Mouse (Mus musculus): ENCODE measurements around the gene Cables2. TPM values are rescaled to one million over a fixed set of nuclear protein-coding genes. Genes with fewer than 3 reads are reported as not detected.

Gene Cables2
- 29.0 and 34.9 TPM in 2 replicates for polyA plus RNA-seq (2012)

DNA sequence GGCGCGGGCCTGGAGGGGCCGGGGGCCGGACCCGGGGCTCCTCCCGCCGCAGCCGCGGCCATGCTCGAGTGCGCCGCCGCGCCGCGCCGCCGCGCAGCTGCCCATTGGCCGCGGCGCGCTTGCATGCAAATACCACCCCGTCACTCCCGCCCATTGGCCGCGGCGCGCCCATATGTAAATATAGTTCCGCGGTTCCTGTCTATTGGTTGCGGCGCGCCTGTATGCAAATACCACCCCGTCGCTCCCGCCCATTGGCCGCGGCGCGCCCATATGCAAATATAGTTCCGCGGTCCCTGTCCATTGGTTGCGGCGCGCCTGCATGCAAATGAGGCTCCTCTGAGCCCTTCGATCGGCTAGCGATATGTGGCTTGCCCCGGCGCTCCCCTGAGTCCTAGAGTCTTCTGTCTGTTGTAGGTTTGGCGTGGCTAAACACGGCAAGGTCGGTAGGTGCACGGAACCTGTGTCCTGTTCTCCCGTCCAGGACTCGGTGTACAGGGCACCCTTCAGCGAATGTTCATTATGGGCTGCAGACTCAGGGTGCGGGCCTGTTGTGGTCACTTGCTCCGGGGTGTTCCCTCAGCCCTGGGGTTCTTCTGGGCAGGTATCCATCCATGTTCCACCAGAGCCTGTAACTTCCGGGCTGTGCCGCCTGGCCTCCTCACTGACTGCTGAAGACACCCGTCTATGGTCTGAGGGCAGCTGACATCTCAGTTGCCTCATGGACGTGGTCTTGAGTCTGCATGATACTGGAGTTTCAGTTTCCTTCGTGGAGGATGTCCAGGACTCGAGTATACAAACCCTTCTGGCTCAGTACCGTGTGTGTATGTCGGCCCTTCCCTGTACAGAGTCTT lies at the start of gene Cables2:
Gene Cables2, minus strand, starts transcription at position 103 of the 851 bp plus-strand sequence.

DNA sequence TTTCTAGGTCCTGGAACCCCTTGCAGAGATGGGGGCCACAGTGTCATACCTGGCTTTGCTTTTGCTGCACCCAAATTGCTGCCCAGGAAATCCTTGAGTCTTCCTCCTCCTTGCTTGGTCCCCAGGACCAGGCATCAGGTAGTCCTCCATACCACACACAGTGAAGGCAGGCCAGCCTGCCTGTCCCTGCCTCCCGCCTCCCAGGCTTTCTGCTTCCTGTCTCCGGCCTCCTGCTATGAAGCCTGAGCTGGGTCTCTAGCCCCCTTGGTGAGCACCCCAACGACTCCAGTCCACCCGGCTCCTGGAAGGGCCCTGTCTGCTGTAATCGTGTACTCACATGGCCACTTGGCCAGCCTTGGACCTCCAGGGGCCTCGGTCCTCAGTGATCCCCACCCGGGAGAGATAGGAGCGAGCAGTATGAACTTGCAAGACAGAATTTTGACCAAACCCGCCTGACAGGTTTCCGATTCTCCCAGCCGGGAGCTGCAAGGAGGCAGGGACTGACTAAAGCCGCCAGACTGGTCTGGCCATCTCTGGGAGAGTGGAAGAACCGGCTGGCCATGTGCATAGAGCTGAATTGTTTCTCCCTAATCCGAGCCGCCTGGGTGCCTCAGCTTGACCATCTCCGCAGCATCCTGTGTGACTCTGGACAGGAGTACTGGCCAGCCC lies 16.3 kb upstream of the Cables2 start, which contains the start of gene Rbbp8nl:
Gene Rbbp8nl, minus strand, starts transcription at position 440 of the 669 bp plus-strand sequence.

DNA sequence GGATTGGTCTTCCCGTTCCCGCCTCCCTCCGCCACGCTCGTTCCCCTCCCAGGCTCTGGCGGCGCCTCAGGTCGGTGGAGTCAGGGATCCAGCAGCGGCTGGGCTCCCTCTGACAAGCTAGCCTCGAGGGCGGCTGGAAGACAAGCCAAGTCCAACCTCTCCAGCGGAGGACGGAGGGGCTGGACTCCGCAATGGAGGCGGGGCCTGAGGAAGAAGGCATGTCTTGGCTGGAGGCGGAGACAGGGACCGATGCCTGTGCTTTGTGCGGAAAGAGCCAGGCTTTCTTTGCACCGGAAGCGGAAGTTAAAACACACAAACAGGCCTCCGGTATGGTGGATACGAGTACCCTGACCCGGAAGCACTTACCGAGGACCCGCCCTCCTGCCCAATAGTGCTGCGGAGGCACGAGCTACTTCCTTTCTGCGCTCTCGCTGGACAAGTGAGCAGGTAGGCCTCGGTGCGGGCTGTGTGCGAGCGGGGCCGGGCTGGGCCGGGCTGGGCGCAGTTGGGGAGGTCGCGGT lies 16.2 kb downstream of the Cables2 start, which contains the start of gene Rps21:
Gene Rps21, plus strand, starts transcription at position 377 of the 521 bp plus-strand sequence.

DNA sequence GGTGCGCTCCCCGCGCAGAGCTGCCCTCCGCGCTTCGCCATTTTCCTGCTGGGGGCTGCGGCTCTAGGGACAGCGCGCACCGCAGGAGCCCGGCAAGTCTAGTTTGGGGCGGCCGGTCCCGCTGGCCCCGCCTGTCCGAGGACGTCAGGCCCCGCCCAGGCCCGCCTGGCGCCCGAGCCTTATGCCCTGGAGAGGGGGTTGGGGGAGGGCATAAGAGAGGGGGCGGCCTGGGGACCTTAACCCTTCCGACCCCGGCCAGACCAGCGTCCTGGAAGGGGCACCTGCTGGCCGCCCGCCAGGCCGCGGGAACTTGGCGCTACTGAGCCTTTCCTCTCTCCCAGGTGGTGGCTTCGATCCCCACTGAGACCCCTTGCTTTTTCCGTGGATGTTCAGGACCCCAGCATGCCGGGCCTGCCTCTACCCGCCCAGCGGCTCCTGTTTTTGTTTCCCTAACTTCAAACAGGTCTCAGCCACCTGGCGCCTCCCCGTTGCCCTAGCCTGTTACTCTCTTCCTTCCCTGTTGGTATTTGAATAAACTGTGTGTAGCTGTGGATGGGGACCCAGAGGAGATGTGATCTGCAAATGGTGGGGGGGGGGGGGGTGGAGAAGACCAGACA lies 47.4 kb downstream of the Cables2 start, which contains the start of gene Lama5:
Gene Lama5, minus strand, starts transcription at position 98 of the 617 bp plus-strand sequence.

Other genes with a start within 250 kb of the Cables2 start
- gene Lsm14b, start 248.5 kb downstream of the Cables2 start, polyA plus RNA-seq (2012): 29.2 and 30.7 TPM in 2 replicates
- 90.5 and 100 TPM in 2 replicates for gene Psma7, start 231.1 kb downstream of the Cables2 start, polyA plus RNA-seq (2012)
- gene Ss18l1, start 231.0 kb downstream of the Cables2 start, polyA plus RNA-seq (2012): 3.4 and 3.9 TPM in 2 replicates
- 12.5 and 12.8 TPM in 2 replicates for gene Mtg2, start 202.9 kb downstream of the Cables2 start, polyA plus RNA-seq (2012)
- gene Hrh3, start 169.0 kb downstream of the Cables2 start, polyA plus RNA-seq (2012): 0.04 TPM in 1 of 2 replicates, not detected in the other
- 18.8 and 19.5 TPM in 2 replicates for gene Osbpl2, start 154.2 kb downstream of the Cables2 start, polyA plus RNA-seq (2012)
- 429 and 438 TPM in 2 replicates for gene Adrm1, start 102.0 kb downstream of the Cables2 start, polyA plus RNA-seq (2012)
- 0.58 and 0.77 TPM in 2 replicates for gene Lama5, start 47.6 kb downstream of the Cables2 start, polyA plus RNA-seq (2012)
- 1,634 and 1,788 TPM in 2 replicates for gene Rps21, start 16.1 kb downstream of the Cables2 start, polyA plus RNA-seq (2012)
- not detected in 2 replicates for gene Rbbp8nl, start 16.4 kb upstream of the Cables2 start, polyA plus RNA-seq (2012)
- not detected in 2 replicates for gene Gata5, start 61.2 kb upstream of the Cables2 start, polyA plus RNA-seq (2012)
- 23.3 and 26.7 TPM in 2 replicates for gene Slco4a1, start 182.7 kb upstream of the Cables2 start, polyA plus RNA-seq (2012)
- not detected in 2 replicates for gene Ntsr1, start 226.5 kb upstream of the Cables2 start, polyA plus RNA-seq (2012)

Data from megakaryocyte-erythroid progenitor cell, adult 5 weeks (primary cell).